Comparison of ENCODE assay signal across 9 mouse cellular contexts in genomic region chr8:84459276-84459675, GRCm38 (mm10).
DNase-seq lines count a peak whose midpoint lies in the region; ATAC-seq and TF ChIP-seq lines count a peak whose summit lies in the region.
"Had no signal": no experiment of that assay in that cellular context is flagged by ENCODE, and none has a peak within 500 bp of the region (broad histone marks: within the 10 kb centered on the region; RNA-seq: fewer than 3 reads in every experiment).

No protein-coding gene starts in this region.

- WGBS in hindbrain, embryonic 14.5 days: 9% methylated on average over 5 of the region's 5 CpGs
- WGBS in midbrain, embryonic 10.5 days: 26% methylated on average over 5 of the region's 5 CpGs
- whole genome bisulfite sequencing in kidney, adult 2 months: 50% methylated on average over 5 of the region's 5 CpGs

- H3K27ac ChIP-seq in hindbrain, embryonic 14.5 days: peak overlapping the region; percentile 69
- peak overlapping the region; percentile 56 for H3K27ac ChIP-seq in midbrain, embryonic 10.5 days (replicated peaks)
- H3K27ac ChIP-seq in kidney, adult 2 months (ENCODE audit: insufficient read depth, low read depth, low read length): no peak overlapping the region

- DNase-seq in heart, postnatal 10 days: peak; percentile 7 to 23
- DNase-seq in heart, adult 11 months: no peak
- DNase-seq in hindbrain, embryonic 14.5 days (ENCODE audit: low spot score): peak; percentile 42
- peak; percentile 13 for DNase-seq in midbrain, embryonic 10.5 days (ENCODE audit: low spot score)
- DNase-seq in ovary, postnatal 36 days (ENCODE audit: low spot score): no peak
- no peak for DNase-seq in T-cell, adult 2 months (ENCODE audit: low spot score)
- no peak for DNase-seq in heart, postnatal 4 days
- no peak for DNase-seq in kidney, adult 2 months
- DNase-seq: adrenal gland, postnatal 25 days had no signal

- H3K9ac ChIP-seq in hindbrain, embryonic 14.5 days: no peak overlapping the region

- TF ChIP-seq CTCF in kidney, adult 2 months (conservative IDR thresholded peaks at IDR 0.05; ENCODE audit: insufficient read depth, insufficient read length, low read depth, low read length): no peak

- intact Hi-C loops in heart, postnatal 10 days (cut with DNase I): no loop called here

- H3K4me2 ChIP-seq in hindbrain, embryonic 14.5 days (replicated peaks): no peak overlapping the region

- peak; percentile 67; the same call in 1 of the 2 replicates for ATAC-seq in hindbrain, embryonic 14.5 days (ENCODE audit: low FRiP score)

- H3K9me3 ChIP-seq in hindbrain, embryonic 14.5 days (ENCODE audit: control insufficient read depth, low read length): peaks cover 9% of the 10 kb centered on the region
- H3K9me3 ChIP-seq in midbrain, embryonic 10.5 days (replicated peaks): peaks cover 16% of the 10 kb centered on the region

- peaks cover 32% of the 10 kb centered on the region for H3K36me3 ChIP-seq in hindbrain, embryonic 14.5 days (replicated peaks; ENCODE audit: control insufficient read depth, insufficient read depth)
- H3K36me3 ChIP-seq in midbrain, embryonic 10.5 days: peaks cover 45% of the 10 kb centered on the region
- no peaks in the 10 kb centered on the region for H3K36me3 ChIP-seq in kidney, adult 2 months (ENCODE audit: control insufficient read depth, insufficient read depth, low read length)

- H3K4me1 ChIP-seq in hindbrain, embryonic 14.5 days (replicated peaks; ENCODE audit: control insufficient read depth, insufficient read depth, low read length): peaks cover 8% of the 10 kb centered on the region
- peaks cover 12% of the 10 kb centered on the region for H3K4me1 ChIP-seq in midbrain, embryonic 10.5 days
- H3K4me1 ChIP-seq in kidney, adult 2 months (ENCODE audit: control insufficient read depth, insufficient read depth, low read length): no peaks in the 10 kb centered on the region

- TF ChIP-seq POLR2A in kidney, adult 2 months (IDR thresholded peaks at IDR 0.05; ENCODE audit: low read depth, low read length): no peak

- no peaks in the 10 kb centered on the region for H3K27me3 ChIP-seq in hindbrain, embryonic 14.5 days (ENCODE audit: control insufficient read depth, insufficient read depth, low read length)
- H3K27me3 ChIP-seq in midbrain, embryonic 10.5 days (ENCODE audit: low read depth, poor library complexity, severe bottlenecking): no peaks in the 10 kb centered on the region
- H3K27me3 ChIP-seq in kidney, adult 2 months (replicated peaks; ENCODE audit: control insufficient read depth, insufficient read depth, low read length): no peaks in the 10 kb centered on the region

- no peak overlapping the region for H3K4me3 ChIP-seq in hindbrain, embryonic 14.5 days (replicated peaks; ENCODE audit: low read length)
- no peak overlapping the region for H3K4me3 ChIP-seq in midbrain, embryonic 10.5 days
- no peak overlapping the region for H3K4me3 ChIP-seq in kidney, adult 2 months (ENCODE audit: insufficient read depth, low read depth, low read length)

Comparison
In these comparisons a context has a peak if more than half of its experiments do, and no peak if none do; other contexts are left out.
1. DNase-seq: peak in heart, postnatal 10 days (2 of 2), hindbrain, embryonic 14.5 days (single experiment) and midbrain, embryonic 10.5 days (single experiment); none in heart, adult 11 months (single experiment), ovary, postnatal 36 days (single experiment), T-cell, adult 2 months (single experiment), heart, postnatal 4 days (single experiment) and kidney, adult 2 months (single experiment).